Mouse (Mus musculus) spleen, postnatal 14 days (tissue): ENCODE measurements around the gene Tmem128.

Source experiments
- DNase-seq, 2 experiments: peaks; one replicate each; pipeline ENCODE4 v3.0.0; 2021 to 2022; ENCODE audit warnings: low spot score in 2 of 2

Gene Tmem128

GRCm38 (mm10) chr5:38260107-38260682 is at the start of gene Tmem128:
Tmem128 (plus strand) TSS chr5:38260185.
- peak; percentile 26 to 49 for DNase-seq

GRCm38 (mm10) chr5:38211691-38212090 is 48.3 kb upstream of the Tmem128 start:
- DNase-seq, result peak in 1 of 2 experiments; percentile 27

GRCm38 (mm10) chr5:38213009-38213408 is 47.0 kb upstream of the Tmem128 start:
- no peak for DNase-seq

GRCm38 (mm10) chr5:38219771-38220307 is 40.1 kb upstream of the Tmem128 start:
- DNase-seq, result no peak

GRCm38 (mm10) chr5:38220328-38220912 is 39.6 kb upstream of the Tmem128 start, which contains the start of the genes Zbtb49 and Lyar:
Zbtb49 (minus strand) TSS chr5:38220457.
Lyar (plus strand) TSS chr5:38220470.
- DNase-seq, result peak; percentile 92 to 95

- peak in 1 of 2 experiments; percentile 54 for DNase-seq
Measured at GRCm38 (mm10) chr5:38235422-38235821, 24.6 kb upstream of the Tmem128 start.

GRCm38 (mm10) chr5:38236627-38237026 is 23.4 kb upstream of the Tmem128 start:
- DNase-seq, result no peak

- DNase-seq, result no peak
Measured at GRCm38 (mm10) chr5:38240727-38241472, 19.1 kb upstream of the Tmem128 start.

GRCm38 (mm10) chr5:38241473-38241834 is 18.5 kb upstream of the Tmem128 start:
- no peak for DNase-seq

GRCm38 (mm10) chr5:38241966-38242365 is 18.0 kb upstream of the Tmem128 start:
- no peak for DNase-seq

GRCm38 (mm10) chr5:38255195-38255594 is 4.8 kb upstream of the Tmem128 start:
- no peak for DNase-seq

- DNase-seq, result no peak
Measured at GRCm38 (mm10) chr5:38255644-38256043, 4.3 kb upstream of the Tmem128 start.

- no peak for DNase-seq
Measured at GRCm38 (mm10) chr5:38256551-38256950, 3.4 kb upstream of the Tmem128 start.

- no peak for DNase-seq
Measured at GRCm38 (mm10) chr5:38258034-38258772, 1.8 kb upstream of the Tmem128 start.

GRCm38 (mm10) chr5:38258773-38259146 is 1.2 kb upstream of the Tmem128 start:
- no peak for DNase-seq

- no peak for DNase-seq
Measured at GRCm38 (mm10) chr5:38259455-38260106, 404 bp upstream of the Tmem128 start.

GRCm38 (mm10) chr5:38270942-38271341 is 11.0 kb downstream of the Tmem128 start:
- no peak for DNase-seq

GRCm38 (mm10) chr5:38273831-38274230 is 13.8 kb downstream of the Tmem128 start:
- DNase-seq, result no peak

- no peak for DNase-seq
Measured at GRCm38 (mm10) chr5:38275771-38276170, 15.8 kb downstream of the Tmem128 start, which contains the start of gene Otop1. Otop1 (plus strand) TSS chr5:38275972.

- no peak for DNase-seq
Measured at GRCm38 (mm10) chr5:38276451-38276850, 16.5 kb downstream of the Tmem128 start.

- DNase-seq, result no peak
Measured at GRCm38 (mm10) chr5:38277098-38277866, 17.3 kb downstream of the Tmem128 start.
